Mouse (Mus musculus) midbrain, embryonic 11.5 days (tissue): ENCODE measurements around the gene Bcar3. TPM values are rescaled to one million over a fixed set of nuclear protein-coding genes. Genes with fewer than 3 reads are reported as not detected.

Source experiments
- ATAC-seq: fragments of 200-750 bp; cut with Nextera tagmentation; 2 replicates; pipeline ENCODE4 v1.8.0; 2017; ENCODE audit warnings: moderate TSS enrichment, moderate library complexity; ENCODE audit not compliant: low FRiP score
- DNase-seq: peaks from one replicate; pipeline ENCODE4 v3.0.0; 2015; ENCODE audit warnings: low spot score; ENCODE audit errors: missing footprints
- H3K27ac ChIP-seq: fragments of 300-500 bp; sonication (generic); 2 replicates; pipeline ENCODE4 v1.5.1; 2014; ENCODE audit warnings: low read depth, low read length
- H3K27me3 ChIP-seq: fragments of 300-500 bp; sonication (generic); 2 replicates; pipeline ENCODE4 v1.6.1; 2014; ENCODE audit warnings: mild to moderate bottlenecking, low read length, moderate library complexity, mixed read lengths; ENCODE audit not compliant: control insufficient read depth, insufficient read depth
- H3K36me3 ChIP-seq: fragments of 300-500 bp; sonication (generic); 2 replicates; pipeline ENCODE4 v1.6.1; 2014; ENCODE audit warnings: mild to moderate bottlenecking, low read length, moderate library complexity, mixed read lengths; ENCODE audit not compliant: control insufficient read depth, insufficient read depth
- H3K4me1 ChIP-seq: fragments of 300-500 bp; sonication (generic); 2 replicates; pipeline ENCODE4 v1.6.1; 2014; ENCODE audit warnings: low read length; ENCODE audit not compliant: control insufficient read depth, insufficient read depth
- H3K4me2 ChIP-seq: fragments of 300-500 bp; sonication (generic); 2 replicates; pipeline ENCODE4 v1.6.1; 2014; ENCODE audit warnings: mild to moderate bottlenecking, moderate library complexity
- H3K4me3 ChIP-seq: fragments of 300-500 bp; sonication (generic); 2 replicates; pipeline ENCODE4 v1.5.1; 2014; ENCODE audit warnings: low read depth, low read length
- H3K9ac ChIP-seq: fragments of 300-500 bp; sonication (generic); 2 replicates; pipeline ENCODE4 v1.6.1; 2014; ENCODE audit warnings: low read length
- H3K9me3 ChIP-seq: fragments of 300-500 bp; sonication (generic); 2 replicates; pipeline ENCODE4 v1.6.1; 2016; ENCODE audit warnings: low read length; ENCODE audit not compliant: control insufficient read depth
- WGBS: fragments of 180-500 bp; shearing (Covaris S2); extraction: QIAGEN DNeasy Blood & Tissue Kit; methylation state at CpG from one replicate; pipeline ENCODE4 v1.1.7; 2014; 5-methylcytosine and 5-hydroxymethylcytosine counted together
- polyA plus RNA-seq: library from polyadenylated mRNA; unstranded; fragments of >200 nt; fragmentation: Nextera tagmentation; extraction: Ambion mirVana; gene quantifications from 2 replicates; pipeline ENCODE4 v1.2.1, GENCODE M21; 2014

The Bcar3 gene
- polyA plus RNA-seq, 1 experiment from 2014 or later = 16.7 TPM

DNA sequence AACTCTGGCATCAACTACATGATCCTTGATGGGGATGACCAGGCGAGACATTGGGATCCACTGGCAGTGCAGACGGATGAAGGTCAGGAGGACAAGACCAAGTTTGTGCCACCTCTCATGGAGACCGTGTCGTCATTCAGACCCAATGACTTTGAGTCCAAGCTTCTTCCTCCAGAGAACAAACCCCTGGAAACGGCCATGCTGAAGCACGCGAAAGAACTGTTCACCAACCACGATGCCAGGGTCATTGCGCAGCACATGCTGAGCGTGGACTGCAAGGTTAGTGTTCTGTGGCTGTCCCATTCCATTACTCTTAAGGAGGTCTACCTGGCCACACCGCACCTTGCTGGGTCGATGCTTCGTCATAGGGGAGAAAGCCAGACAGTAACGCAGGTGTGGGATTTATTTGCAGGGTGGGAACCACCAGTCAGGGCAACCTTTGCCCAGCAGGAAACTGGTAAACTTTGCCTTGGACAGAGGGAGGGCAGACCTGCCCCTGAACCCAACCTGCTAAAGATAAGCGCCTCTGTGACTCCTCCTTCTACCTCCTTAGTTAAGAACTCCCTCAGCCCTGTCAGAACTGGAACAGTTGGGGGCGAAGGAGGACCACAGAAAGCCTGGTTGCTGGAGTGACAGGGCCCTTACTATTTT, 218.9 kb downstream of the Bcar3 start:
- DNase-seq = no peak
- 91% methylated on average over 16 of the region's 16 CpGs for WGBS
- H3K4me1 ChIP-seq = no peaks in the 10 kb centered on the region

DNA sequence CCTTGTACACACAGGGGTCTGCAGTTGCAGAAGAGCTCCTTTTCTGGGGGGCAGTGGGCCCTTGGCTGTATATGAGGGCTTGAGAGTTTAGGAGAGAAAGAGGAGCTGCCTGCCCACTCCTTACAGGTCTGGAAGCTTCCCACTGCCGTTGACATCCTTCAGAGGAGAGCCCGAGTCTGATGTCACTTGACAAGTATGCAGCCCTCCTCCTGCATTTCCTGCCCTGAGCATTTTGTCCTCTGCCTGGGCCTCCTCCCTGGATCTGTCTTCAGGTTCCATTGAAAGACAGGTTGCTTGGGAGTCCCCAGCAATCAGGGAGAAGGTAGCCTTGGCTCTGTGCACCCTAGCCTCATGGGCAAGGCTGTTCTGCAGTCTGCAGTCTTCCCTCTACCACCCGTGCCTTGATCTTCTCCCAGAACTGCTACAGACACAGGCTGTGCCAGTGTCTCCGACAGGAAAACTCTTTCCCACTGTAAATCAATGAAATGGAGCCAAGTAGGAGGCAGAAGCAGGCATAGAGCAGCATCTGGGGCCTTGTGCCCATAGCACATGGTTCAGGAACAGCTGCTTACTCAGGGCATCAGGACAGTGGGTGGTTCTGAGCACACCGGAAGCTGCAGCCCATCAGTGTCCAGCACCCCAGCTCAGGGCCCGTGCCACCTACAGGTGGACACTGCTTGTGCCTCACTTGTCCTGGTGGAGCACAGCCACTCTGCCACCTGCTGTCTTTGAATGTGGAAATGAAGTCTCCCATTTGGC, 221.8 kb downstream of the Bcar3 start:
- no peak for ATAC-seq
- Histone ChIP-seq H3K4me1 (no peaks in the 10 kb centered on the region), H3K4me3 (no peak overlapping the region), H3K9ac (no peak overlapping the region), H3K27ac (no peak overlapping the region), H3K36me3 (0 out of 2 replicates have a peak, but pooled peaks cover 2% of the 10 kb centered on the region), H3K9me3 (no peaks in the 10 kb centered on the region), H3K27me3 (no peaks in the 10 kb centered on the region), H3K4me2 (no peak overlapping the region)
- 90% methylated on average over 6 of the region's 6 CpGs for WGBS
- no peak for DNase-seq

More for the DNA sequence above, 218.9 kb downstream of the Bcar3 start:
- ATAC-seq = no peak
- no peak overlapping the region for H3K27ac ChIP-seq
- H3K4me2 ChIP-seq = no peak overlapping the region
- 0 out of 2 replicates have a peak, but pooled peaks cover 2% of the 10 kb centered on the region for H3K36me3 ChIP-seq
- no peaks in the 10 kb centered on the region for H3K27me3 ChIP-seq
- no peak overlapping the region for H3K9ac ChIP-seq
- H3K9me3 ChIP-seq = no peaks in the 10 kb centered on the region
- no peak overlapping the region for H3K4me3 ChIP-seq

DNA sequence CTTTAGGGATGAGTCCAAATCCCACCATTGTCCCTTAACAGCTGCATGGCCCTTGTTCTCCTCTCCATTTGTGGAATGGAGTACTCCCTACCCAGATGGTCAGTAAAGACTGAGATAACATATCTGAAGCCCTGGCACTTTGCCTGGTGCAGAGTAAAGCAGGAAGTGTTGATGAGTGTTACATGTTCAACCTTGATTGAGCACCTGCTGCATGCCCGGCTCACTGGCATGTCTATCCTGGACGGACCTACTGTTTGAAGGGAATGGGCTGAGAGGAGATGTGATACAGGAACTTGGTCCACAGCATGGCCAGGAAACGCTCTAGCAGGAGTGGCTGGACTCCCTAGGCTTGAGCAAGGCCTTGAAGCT, 222.4 kb downstream of the Bcar3 start:
- Histone ChIP-seq H3K27me3 (no peaks in the 10 kb centered on the region), H3K36me3 (0 out of 2 replicates have a peak, but pooled peaks cover 2% of the 10 kb centered on the region), H3K4me3 (no peak overlapping the region), H3K4me1 (no peaks in the 10 kb centered on the region), H3K4me2 (no peak overlapping the region), H3K9me3 (no peaks in the 10 kb centered on the region), H3K27ac (no peak overlapping the region), H3K9ac (no peak overlapping the region)
- no peak for DNase-seq
- WGBS = 92% methylated on average over 3 of the region's 3 CpGs
- ATAC-seq = no peak

DNA sequence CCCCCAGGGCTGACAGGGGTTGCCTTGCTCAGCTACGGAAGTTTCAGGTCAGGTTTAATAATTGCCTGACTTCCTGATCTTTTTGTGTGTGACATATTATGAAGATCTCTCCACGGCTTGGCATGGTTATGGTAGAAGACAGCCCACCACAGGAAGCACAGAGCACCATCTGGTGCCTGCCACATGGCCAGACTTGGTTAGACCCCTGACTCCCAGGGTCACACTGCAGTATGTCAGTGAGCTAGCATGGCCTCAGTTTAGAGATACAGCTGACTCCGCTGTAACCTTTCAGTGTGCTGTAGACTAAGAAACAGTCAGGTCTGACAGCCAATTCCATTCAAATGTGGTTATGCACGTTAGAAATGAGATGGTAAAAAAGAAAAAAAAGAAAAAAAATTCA, 223.8 kb downstream of the Bcar3 start:
- 85% methylated on average over 4 of the region's 4 CpGs for WGBS
- ATAC-seq (no peak), DNase-seq (no peak)
- no peaks in the 10 kb centered on the region for H3K36me3 ChIP-seq
- H3K9me3 ChIP-seq = no peaks in the 10 kb centered on the region
- no peak overlapping the region for H3K4me2 ChIP-seq
- no peak overlapping the region for H3K9ac ChIP-seq
- H3K27ac ChIP-seq = no peak overlapping the region
- no peaks in the 10 kb centered on the region for H3K27me3 ChIP-seq
- H3K4me3 ChIP-seq = no peak overlapping the region
- H3K4me1 ChIP-seq = no peaks in the 10 kb centered on the region

DNA sequence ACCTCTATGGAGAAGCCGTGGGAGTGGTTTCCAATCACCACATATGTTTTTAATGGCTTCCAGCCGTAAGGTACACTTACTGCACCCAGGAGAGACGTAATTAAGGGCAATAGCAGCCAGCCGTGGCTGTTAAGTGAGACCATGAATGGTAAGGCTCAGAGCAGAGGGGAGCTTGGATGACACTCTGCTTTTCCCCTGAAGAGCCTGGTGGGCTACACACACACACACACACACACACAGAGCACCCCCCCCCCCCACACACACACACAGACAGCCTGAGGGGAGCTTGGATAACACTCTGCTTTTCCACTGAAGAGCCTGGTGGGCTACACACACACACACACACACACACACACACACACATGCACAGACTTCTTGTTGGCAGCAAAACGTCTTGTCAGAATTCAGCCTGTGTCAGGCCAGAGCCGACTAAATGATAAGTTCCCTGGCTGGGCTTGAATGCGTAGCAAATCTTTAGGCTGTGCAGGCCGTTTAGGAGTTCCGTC, 224.3 kb downstream of the Bcar3 start:
- H3K4me1 ChIP-seq = no peaks in the 10 kb centered on the region
- H3K27me3 ChIP-seq = no peaks in the 10 kb centered on the region
- 71% methylated on average over 9 of the region's 9 CpGs for WGBS
- DNase-seq (no peak), ATAC-seq (no peak)
- no peak overlapping the region for H3K27ac ChIP-seq
- H3K9ac ChIP-seq = no peak overlapping the region
- H3K4me2 ChIP-seq = no peak overlapping the region
- H3K4me3 ChIP-seq = no peak overlapping the region
- no peaks in the 10 kb centered on the region for H3K9me3 ChIP-seq
- H3K36me3 ChIP-seq = no peaks in the 10 kb centered on the region

DNA sequence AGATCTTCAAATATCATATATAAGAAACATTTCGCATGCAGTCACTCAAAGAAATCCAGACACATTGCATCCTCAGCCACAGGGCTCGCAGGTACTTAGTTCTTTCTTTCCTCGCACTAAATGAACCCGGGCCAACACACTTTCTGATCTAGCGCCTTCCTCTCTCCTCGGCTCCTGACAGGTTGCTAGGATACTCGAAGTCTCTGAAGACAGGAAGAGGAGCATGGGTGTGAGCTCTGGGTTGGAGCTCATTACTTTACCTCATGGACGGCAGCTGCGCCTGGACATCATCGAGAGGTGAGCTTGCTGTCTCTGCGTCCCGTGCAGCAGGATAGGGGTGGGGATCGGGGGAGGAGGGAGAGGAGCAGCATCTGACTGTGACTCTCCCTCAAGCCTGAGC, 225.1 kb downstream of the Bcar3 start:
- Histone ChIP-seq H3K27me3 (no peaks in the 10 kb centered on the region), H3K9me3 (no peaks in the 10 kb centered on the region), H3K4me3 (no peak overlapping the region), H3K4me1 (no peaks in the 10 kb centered on the region), H3K27ac (no peak overlapping the region), H3K36me3 (no peaks in the 10 kb centered on the region), H3K9ac (no peak overlapping the region), H3K4me2 (no peak overlapping the region)
- 57% methylated on average over 13 of the region's 13 CpGs for WGBS
- DNase-seq (no peak), ATAC-seq (peak; percentile 60)

DNA sequence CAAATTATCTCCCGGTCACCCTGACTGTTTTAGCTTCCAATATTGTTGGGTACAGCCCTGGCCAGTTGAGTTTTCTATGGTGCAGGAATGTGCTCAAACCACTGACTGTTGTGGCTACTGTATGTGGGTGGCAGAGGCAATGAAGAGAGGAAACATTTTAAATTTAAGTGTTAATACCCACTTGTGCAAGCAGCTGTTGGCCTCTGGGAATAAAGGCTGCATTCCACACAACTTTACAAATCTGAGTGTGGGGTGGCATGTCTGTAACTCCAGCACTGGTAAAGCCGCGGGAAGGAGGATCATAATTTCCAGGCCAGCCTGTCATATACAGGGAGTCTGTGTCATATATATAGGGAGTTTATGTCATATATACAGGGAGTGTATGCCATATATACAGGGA, 226.4 kb downstream of the Bcar3 start:
- Histone ChIP-seq H3K27ac (no peak overlapping the region), H3K27me3 (no peaks in the 10 kb centered on the region), H3K4me3 (no peak overlapping the region), H3K9me3 (no peaks in the 10 kb centered on the region), H3K36me3 (no peaks in the 10 kb centered on the region), H3K9ac (no peak overlapping the region), H3K4me1 (no peaks in the 10 kb centered on the region), H3K4me2 (no peak overlapping the region)
- no peak for DNase-seq
- WGBS = 90% methylated on average over 3 of the region's 3 CpGs
- no peak for ATAC-seq

DNA sequence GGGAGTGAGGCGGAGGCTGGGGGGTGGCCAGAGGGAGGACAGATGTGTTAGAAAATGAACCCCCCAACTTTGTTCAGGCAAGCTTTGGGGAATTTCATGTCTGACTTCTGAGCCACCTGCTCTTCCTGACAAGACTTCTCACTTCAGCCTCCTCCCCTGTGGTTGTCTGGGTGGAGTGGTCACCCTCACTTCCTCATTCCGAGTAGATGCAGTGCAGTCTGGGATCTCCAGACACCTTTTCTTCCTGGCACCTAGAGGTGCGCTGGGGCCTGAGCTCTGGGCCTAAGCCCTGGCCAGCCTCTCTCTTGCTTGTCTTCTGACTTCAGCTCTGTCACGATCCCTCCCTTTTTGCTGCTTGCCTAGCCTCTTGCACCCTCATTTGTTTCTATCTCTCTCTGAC, 226.9 kb downstream of the Bcar3 start:
- no peak overlapping the region for H3K9ac ChIP-seq
- H3K4me2 ChIP-seq = no peak overlapping the region
- no peak overlapping the region for H3K4me3 ChIP-seq
- no peaks in the 10 kb centered on the region for H3K4me1 ChIP-seq
- H3K27ac ChIP-seq = no peak overlapping the region
- no peaks in the 10 kb centered on the region for H3K36me3 ChIP-seq
- DNase-seq (no peak), ATAC-seq (no peak)
- no peaks in the 10 kb centered on the region for H3K27me3 ChIP-seq
- H3K9me3 ChIP-seq = no peaks in the 10 kb centered on the region
- 92% methylated on average over 4 of the region's 4 CpGs for WGBS

DNA sequence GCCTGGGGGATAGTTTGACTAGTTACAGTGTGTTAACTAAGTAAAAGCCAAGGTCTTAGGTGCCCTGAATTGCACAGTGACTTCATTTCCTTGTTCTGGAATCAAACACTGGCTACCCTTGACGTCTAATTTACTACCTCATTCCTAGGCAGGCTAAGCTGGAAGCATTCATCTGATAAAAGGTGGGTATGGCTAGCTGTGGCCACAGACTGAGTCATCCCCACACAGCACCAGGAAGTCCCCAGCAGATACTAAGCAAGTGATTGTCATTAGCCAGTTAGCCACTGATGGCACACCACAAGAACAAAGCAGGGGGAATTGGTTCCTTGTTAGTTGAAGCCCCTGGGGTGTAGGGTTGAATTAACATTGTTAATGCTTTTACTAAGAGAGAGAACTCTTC, 227.4 kb downstream of the Bcar3 start:
- Histone ChIP-seq H3K27me3 (no peaks in the 10 kb centered on the region), H3K9me3 (no peaks in the 10 kb centered on the region), H3K27ac (no peak overlapping the region), H3K4me3 (no peak overlapping the region), H3K4me2 (no peak overlapping the region), H3K36me3 (no peaks in the 10 kb centered on the region), H3K9ac (no peak overlapping the region), H3K4me1 (no peaks in the 10 kb centered on the region)
- WGBS = 50% methylated on average over 1 of the region's 1 CpGs
- ATAC-seq = no peak
- DNase-seq = no peak
